Mouse (Mus musculus): Measurements from ENCODE around the gene Rasl11b. TPM values are rescaled to one million over a fixed set of nuclear protein-coding genes. Genes with fewer than 3 reads are reported as not detected.

The Rasl11b gene
- total RNA-seq, 2 experiments from 2014 or later, result 27.7 to 33.0 TPM

- intact Hi-C loops (cut with DNase I), result no loop called here
- DNase-seq, result no peak
Measured at GRCm38 (mm10) chr5:74244406-74245019, 49.4 kb downstream of the Rasl11b start.

- intact Hi-C loops (cut with DNase I), result no loop called here
- DNase-seq, result no peak
Measured at GRCm38 (mm10) chr5:74245641-74246145, 50.6 kb downstream of the Rasl11b start.

GRCm38 (mm10) chr5:74246453-74246852 lies 51.4 kb downstream of the Rasl11b start:
- DNase-seq, result no peak
- intact Hi-C loops (cut with DNase I), result no loop called here

GRCm38 (mm10) chr5:74246971-74247370 lies 51.9 kb downstream of the Rasl11b start:
- intact Hi-C loops (cut with DNase I), result no loop called here
- no peak for DNase-seq

Other genes starting within 250 kb of the Rasl11b start
- 10 to 100 TPM; 42.9 to 43.6 TPM for gene Usp46, start 126.9 kb upstream of the Rasl11b start, total RNA-seq (2021)